Mouse (Mus musculus) CH12.LX (cell line): Measurements from ENCODE around the gene Arpc1b.

Experiments used
- CTCF ChIP-seq, 2 experiments: IDR thresholded peaks in 1 of 2; conservative IDR thresholded peaks in 1 of 2; 2 replicates each; pipeline ENCODE4 v1.5.1; 2011 to 2012; ENCODE audit warnings: low read depth in 2 of 2, low read length in 2 of 2, improper control_type of control experiment in 1 of 2, inconsistent platforms in 1 of 2, mild to moderate bottlenecking in 1 of 2, moderate library complexity in 1 of 2
- ETS1 ChIP-seq: conservative IDR thresholded peaks from 2 replicates; pipeline ENCODE4 v1.6.1; 2012; ENCODE audit warnings: low read depth, mild to moderate bottlenecking, inconsistent platforms, low read length, improper control_type of control experiment, moderate library complexity
- MXI1 ChIP-seq: IDR thresholded peaks from 2 replicates; pipeline ENCODE4 v1.6.1; 2011; ENCODE audit warnings: mild to moderate bottlenecking, low read depth, low read length, improper control_type of control experiment
- NRF1 ChIP-seq: IDR thresholded peaks from 2 replicates; pipeline ENCODE4 v1.6.1; 2014; ENCODE audit warnings: low read depth, mild to moderate bottlenecking, inconsistent platforms, low read length, improper control_type of control experiment, moderate library complexity
- SIN3A ChIP-seq: IDR thresholded peaks from 2 replicates; pipeline ENCODE4 v1.6.1; 2012; ENCODE audit warnings: low read length, improper control_type of control experiment, inconsistent platforms
- USF2 ChIP-seq: conservative IDR thresholded peaks from 2 replicates; pipeline ENCODE4 v1.6.1; 2011; ENCODE audit warnings: low read depth, low read length, improper control_type of control experiment
- ZNF384 ChIP-seq: IDR thresholded peaks from 2 replicates; pipeline ENCODE4 v1.6.1; 2012; ENCODE audit warnings: low read depth, low read length, improper control_type of control experiment, inconsistent platforms

DNA sequence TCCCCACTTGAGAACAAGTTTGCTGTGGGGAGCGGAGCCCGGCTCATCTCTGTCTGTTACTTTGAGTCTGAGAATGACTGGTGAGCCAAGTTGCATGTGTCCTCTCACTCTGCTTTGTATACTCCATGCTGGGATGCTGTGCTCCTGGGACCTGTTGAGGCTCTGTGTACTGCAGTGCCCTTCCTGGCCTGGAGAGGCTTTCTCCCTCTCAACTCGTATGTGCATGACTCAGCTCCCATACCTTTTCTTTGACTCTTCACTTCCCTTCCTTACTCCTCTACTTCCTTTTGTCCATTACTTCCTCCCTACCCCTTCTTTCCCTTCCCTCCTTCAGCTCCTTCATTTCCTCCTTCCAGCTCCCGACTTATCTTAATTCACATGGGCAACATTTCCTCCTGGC, 17.8 kb upstream of the Arpc1b start:
- TF ChIP-seq CTCF (conservative IDR thresholded peaks at IDR 0.05 in 1 of 2, IDR thresholded peaks at IDR 0.05 in 1 of 2; ENCODE audit: low read depth in 2 of 2, low read length in 2 of 2) (no peak), ZNF384 (no peak), NRF1 (no peak), ETS1 (no peak), USF2 (no peak), SIN3A (no peak), MXI1 (no peak)
